Mouse (Mus musculus) olfactory bulb, adult 2 months (tissue): ENCODE measurements around the gene BC029722.

Experiments
- CTCF ChIP-seq: fragments of 200-500 bp; IDR thresholded peaks from 2 replicates; pipeline ENCODE4 v1.5.1; 2012; ENCODE audit warnings: low read depth, mild to moderate bottlenecking, low read length, moderate library complexity; ENCODE audit not compliant: insufficient read depth
- POLR2A ChIP-seq: fragments of 200-500 bp; IDR thresholded peaks from 2 replicates; pipeline ENCODE4 v1.6.1; 2012; ENCODE audit warnings: mild to moderate bottlenecking, low read depth, low read length, moderate library complexity; ENCODE audit not compliant: insufficient read depth

- TF ChIP-seq CTCF (no peak), POLR2A (no peak)
Measured at GRCm38 (mm10) chr2:155838961-155839360, 19.7 kb upstream of the BC029722 start.
